Mouse (Mus musculus) ES-CJ7 (cell line): ENCODE results near the gene Amd1.
"Not testable (repeated sequence)": the region's sequence is repeated elsewhere in the genome, so short reads cannot be mapped to it uniquely, and the experiment has no call there.

Experiments
- DNase-seq: peaks from one replicate; pipeline ENCODE4 v3.0.0; 2011; ENCODE audit warnings: low read depth, low spot score

Amd1 gene

DNA sequence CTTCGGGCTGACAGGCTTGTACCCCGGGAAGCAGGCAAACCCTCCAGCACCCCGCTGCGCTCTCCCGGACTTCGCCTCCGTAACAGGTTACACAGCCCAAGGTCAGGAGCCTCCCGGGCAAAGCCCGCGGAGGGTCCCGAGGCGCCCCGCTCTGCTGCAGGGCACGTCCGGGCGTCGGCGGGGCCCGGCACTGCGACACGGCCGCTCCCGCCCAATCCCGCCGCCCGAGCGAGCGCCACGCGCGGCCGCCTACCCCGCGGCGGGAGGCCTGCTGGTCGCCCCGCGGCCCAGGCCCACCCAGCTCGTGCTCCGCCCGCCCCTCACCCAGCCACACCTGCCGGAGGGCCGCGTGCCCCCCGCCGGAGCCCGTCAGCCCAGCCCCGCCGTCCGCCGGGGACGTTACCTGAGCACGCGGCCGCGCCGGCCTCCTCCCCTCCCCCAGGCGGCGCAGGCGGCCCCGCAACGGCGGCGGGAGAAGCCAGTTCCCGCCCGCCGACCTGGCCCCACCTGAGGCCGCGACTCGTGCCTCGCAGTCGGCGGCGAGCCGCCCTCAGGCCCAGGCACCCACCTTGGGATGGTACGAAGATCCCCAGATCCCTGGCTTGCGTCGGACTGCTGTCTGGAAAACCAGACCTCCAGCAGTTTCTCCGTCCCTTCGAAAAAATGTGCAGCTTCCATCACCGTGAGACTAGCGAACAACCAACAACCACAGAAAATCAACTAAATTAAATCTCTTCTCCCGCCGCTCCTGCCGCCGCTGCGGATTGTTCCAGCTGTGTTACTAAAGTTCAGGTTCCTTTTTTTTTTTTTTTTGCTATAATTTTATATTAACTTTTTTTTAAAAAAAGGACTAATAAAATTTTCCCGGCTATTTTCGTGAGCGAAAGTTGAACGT lies 558 bp downstream of the Amd1 start:
- DNase-seq = not testable (repeated sequence)

DNA sequence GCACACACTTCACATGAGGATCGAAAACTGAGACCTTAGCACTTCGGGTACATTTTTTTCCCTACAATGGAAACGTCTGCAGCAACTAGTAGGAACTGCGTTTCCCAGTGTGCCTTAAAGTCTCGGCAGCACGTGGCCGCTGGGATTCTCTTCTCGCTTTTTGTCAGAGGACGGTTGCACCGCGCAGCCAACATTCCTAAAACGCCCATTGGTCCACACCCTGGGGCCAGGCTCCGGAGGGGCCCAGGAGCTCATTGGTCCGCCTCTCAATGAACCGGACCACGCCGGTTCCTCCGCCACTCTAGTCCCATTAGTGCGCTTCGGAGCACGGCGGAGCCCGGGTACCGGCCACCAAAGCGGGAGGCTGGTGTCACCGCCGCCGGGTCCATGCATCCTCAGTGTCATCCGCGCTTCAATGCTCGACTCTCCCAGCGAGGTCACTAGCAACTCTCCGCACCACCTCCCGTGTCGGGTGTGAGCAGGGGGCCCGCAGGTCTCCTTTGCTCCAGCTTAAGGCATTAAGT lies 1.3 kb downstream of the Amd1 start:
- peak; percentile 92 for DNase-seq

DNA sequence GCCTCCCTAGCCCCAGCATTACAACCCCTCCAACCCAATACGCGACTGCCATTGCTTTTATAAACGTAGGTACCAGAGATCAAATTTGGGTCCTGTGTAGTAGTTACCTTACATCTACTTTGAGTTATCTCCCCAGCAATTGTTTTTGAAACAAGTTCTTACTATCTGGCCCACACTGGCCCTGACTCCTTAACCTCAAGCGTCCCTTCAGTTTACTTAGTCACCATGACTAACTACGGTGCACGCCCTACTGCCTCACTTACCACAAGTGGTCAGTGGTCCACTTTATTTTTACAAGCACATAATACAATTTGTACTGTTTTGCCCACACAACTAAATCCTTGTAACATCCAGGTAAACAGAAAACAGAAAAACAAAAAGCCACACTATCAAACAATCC lies 9.3 kb downstream of the Amd1 start:
- no peak for DNase-seq

DNA sequence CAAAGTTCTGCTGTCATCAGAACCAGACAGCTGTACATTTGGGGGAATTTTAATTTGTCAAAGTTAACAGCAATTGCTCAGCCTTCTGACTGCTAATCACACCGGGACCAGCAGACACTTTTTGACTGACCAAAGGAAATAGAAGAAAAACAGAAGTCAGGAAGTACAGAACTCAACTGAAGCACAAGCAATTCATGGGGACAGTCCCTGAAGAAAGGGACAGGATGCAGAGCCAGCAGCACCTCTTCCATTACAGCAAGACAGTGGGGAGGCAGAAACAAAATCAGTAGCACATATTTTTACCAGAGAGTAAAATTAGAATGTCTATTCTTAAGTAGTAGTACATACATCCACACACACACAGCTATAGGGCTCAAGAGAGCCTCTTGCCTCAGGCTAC lies 15.2 kb downstream of the Amd1 start:
- DNase-seq = no peak

DNA sequence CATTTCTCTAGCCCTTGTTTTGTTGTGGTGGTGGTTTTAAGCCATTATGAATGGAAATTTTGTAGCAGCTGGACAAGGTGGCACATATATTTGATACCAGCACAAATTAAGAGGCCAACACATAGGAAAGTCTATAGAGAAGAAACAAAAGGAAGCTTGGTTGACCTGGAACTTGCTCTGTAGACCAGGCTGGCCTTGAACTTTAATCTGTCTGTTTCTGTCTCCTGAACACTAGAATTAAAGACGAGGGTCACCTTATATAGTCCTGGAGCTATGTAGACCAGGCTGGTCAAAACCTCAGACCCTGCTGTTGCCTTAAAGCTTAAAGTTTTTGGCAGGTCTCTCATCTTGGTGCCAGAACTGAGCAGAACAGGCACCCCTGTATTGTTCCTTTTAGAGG lies 16.4 kb downstream of the Amd1 start:
- no peak for DNase-seq

DNA sequence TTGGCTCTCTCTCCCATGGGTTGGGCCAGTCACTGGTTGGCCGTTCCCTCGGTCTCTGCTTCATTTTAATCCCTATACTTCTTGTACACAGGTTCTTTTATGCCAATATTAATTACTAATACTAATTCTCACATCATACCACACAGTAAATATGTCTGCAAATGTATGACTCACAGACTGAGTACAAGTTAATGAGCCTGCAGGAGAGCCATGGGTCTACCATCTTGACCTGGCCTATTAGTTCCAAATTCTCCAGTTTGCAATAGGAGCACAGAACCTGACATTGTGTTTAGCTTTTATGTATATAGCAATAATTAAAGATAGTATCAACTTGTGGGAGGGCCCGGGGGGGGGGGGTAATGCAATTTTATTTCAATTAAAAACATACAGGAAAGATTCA lies 17.0 kb downstream of the Amd1 start:
- no peak for DNase-seq

DNA sequence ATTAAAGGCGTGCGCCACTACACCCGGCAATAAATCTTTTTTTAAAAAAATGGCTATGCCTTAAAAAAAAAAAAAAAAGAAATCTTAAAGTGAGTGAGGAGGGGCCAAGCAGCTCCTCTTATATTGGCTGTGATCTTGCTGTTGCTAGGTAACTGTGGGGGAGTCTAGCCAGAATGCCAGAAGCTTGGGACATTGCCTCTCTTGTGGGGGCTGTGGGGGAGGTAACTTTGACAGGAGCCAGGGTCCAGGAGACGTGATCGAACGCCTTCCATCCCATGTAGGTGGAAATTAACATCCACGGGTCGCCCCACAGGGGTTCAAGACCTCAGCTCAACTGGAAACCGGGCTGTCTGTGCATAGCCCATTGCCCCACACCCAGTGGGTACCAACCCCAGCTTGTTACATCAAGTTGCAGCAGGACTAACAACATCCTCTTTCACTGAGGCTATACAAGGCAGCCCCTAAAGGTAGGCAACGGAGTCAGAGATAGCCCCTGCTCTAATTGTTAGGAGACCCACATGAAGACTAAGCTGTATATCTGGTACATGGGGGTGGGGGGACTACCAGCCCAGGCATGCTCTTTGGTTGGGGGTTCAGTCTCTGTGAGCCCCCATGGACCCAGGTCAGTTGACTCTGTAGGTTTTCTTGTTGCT lies 17.7 kb downstream of the Amd1 start:
- peak; percentile 32 for DNase-seq

DNA sequence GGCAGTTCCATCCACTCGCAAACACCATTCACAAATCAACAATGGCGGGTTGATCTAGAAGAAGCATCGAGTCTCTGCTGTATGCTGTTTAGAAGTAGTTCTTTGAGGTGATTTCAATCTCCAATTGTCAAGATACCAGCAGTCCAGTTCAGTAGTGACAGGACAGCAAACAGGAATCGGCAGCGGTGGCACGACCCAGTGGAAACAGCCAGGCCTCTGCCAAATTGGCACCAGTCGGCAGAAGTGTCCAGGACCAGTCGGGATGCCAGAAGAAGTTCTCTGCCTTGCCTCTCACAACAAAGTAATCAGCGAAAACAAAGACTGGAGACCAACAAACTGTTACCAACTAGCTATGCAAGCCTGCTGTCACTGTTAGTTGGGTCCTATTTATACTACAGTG lies 18.4 kb downstream of the Amd1 start:
- no peak for DNase-seq

DNA sequence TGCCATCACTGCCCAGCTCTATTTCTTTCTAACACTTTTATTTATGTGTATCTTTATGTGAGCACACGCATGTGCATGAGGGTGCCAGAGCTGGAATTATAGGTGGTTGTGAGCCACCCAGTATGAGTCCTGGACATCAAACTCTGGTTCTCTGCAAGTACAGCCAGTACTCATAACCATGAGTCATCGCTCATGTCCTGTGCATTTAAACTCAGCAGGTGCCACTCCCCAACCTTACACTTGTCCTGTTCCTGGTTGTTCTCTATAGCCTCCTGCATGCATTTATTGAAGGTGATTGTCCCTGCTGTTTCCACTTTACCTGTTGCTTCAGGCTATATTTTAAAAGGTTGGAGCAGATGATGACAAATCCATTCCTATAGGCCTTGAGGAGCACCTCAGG lies 20.4 kb downstream of the Amd1 start:
- DNase-seq = no peak

DNA sequence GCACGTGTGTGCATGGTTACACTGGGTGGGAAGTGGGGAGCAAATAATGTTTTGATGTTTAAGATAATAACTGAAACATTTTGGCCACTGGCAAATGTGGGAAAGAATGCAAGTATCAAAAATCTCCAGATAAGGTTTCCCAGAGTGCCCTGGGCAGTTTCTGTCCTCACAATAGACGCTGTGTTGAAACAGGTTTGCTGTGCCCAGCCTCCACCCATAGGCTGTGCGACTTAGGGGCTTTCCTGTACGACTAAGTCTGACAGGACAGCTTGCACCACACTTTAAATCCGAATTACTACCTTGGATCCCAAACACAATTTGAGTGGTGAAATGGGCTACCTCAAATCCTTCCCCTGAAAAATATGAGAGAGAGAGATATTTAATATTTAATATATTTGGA lies 23.7 kb downstream of the Amd1 start:
- DNase-seq = no peak

DNA sequence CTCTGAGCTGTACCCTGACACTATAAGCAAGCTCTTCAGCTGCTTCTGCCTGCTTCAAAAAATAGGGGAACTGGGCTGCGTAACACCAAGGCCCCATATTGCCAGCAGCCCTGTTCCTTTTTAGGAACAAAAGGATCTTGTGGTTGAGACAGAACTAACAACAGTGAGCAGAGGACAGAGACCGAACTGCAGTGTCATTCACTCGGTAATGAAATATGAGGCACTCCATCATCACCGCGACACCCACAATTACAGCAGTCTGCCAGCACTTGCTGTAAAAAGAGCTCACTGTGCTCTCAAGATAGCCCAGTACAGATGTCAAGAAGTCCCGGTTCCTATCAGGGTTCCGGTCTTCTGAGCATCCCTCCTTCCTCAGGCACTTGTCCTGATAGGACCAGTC lies 26.0 kb downstream of the Amd1 start:
- no peak for DNase-seq

DNA sequence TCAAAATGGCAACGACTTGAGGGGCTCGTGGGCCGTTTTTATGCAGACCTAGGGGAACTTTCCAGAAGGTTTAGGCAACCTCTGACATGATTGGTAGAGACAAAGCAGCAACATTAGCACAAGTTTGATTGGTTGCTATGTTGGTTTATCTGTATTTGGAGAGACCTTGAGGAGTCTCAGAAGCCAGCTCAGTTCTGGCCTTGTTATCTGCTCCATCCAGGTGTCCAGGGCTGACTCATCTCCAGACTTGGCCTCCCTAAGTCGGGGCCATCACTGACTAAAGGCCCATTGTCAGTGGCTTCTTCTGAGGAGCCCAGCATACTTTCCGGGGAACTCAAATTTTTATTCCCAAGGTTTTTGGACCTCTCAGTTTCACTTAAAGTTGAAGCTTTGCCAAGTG lies 28.0 kb downstream of the Amd1 start:
- DNase-seq = no peak

DNA sequence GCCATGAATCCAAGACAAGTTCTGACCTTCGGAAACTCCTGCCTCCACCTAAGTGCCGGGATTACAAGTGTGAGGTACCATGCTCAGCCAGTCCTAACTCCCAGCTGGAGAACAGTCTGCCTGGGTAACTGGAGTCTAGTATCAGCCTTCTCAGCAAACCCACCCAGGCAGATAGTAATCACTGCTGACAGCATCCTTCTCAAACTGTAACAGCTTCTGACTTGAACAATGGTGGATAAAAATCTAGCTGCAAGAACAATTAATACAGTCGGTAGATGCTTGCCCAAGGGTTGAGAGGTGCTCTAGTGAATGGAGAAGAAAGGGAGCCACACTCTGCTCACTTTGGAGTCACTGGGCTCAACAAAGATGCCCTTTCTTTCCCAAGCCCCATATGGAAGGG lies 30.8 kb downstream of the Amd1 start:
- DNase-seq = no peak

DNA sequence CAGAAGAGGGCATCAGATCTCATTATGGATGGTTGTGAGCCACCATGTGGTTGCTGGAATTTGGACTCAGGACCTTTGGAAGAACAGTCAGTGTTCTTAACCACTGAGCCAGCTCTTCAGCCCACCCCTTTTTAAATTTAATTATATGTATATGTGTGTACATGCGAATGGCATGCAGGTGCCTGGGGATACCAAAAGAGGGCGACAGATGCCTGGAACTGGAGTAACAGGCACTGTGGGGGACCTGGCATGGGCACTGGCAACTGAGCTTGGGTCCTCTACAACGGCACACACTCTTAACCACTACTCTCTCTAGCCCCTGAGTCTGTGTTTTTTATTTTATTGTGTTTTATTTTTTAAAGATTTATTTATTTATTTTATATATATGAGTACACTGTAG lies 37.1 kb downstream of the Amd1 start:
- DNase-seq = no peak

DNA sequence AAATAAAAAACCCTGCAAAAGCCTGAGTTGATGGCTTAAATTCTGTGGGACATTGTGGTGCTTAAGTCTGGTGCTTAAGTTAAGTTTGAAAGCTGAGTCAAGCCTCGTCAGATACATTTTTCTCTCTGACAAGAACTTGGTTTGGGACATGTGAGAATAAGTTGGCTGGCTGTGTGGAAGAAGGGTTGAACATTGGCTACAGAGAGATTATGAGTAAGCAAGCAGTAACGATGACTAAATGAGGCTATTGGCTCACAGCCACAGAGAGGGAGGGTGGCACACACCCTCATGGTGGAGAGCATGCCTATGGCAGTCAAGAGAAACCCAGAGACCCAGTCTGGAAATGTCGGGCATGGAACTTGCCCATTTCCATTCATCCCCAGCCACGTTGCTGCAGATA lies 38.3 kb downstream of the Amd1 start:
- no peak for DNase-seq

DNA sequence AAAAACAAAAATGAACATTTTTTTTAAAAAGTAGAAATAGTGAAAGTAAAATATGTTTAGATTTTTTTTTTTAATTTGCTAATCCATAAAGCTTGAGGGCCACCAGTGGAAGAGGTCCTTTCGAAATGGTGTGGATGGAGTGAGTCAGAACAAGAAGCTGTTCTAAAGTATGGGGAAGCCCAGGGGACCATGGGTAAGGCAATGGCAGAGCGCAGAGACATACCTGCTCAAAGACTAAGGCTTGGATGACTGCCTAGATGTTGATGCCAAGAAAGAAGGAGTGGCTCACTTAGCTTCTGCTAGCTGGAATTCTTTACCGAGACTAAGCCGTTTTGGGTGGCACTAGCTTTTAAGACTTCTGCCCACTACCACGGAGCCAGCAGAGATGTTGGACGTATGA lies 39.8 kb downstream of the Amd1 start:
- no peak for DNase-seq

DNA sequence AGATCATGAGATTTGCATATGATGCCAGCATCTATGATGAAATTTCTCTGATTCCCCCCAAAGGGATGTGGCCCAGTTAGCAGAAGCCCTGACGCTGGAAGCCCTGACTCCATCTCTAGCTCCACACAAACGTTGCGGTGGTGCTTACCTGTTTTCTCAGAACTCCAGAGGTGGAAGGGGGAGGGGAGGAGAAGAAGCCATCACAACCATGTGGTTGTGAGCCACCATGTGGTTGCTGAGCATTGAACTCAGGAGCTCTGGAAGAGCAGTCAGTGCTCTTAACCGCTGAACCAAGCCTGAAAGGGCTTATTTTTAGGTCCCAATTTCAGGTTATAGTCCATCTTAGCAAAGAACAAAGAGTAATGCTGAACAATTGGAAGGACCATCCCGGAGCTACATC lies 41.7 kb downstream of the Amd1 start:
- peak; percentile 51 for DNase-seq

DNA sequence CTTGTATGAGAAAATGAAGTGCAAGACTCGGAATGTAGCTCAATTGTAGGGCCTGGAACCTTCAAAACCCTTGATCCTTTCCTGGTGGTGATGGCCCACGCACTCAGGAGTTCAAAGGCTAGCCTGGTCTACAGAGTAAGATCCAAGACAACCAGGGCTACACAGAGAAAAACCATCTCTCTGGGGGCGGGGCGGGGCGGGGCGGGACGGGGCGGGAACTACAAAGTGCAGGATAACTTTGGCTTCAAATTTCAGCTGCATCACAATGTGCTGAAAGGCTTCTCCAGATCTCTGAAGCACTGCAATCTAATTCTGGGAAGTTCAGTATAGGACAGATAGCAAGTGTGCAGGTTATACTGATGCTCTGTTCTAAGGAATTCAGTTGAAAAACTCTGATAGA lies 42.4 kb downstream of the Amd1 start:
- peak; percentile 51 for DNase-seq

DNA sequence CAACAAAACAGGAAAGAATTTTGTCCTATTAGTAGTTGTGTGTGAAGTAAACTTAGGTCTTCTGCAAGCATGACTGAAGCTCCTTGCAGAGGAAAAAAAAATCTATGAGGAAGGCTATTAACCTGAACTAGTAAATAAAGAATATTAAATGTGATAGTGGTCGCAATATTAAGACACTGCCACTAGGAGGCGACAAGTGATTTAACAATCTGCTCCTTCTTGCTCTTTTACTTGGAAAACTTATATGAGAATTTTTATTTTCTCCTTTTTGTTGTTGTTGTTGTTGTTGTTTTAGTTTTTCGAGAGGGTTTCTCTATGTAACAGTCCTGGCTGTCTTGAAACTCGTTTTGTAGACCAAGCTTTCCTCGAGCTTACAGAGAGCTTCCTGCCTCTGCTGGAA lies 43.0 kb downstream of the Amd1 start:
- peak; percentile 70 for DNase-seq

DNA sequence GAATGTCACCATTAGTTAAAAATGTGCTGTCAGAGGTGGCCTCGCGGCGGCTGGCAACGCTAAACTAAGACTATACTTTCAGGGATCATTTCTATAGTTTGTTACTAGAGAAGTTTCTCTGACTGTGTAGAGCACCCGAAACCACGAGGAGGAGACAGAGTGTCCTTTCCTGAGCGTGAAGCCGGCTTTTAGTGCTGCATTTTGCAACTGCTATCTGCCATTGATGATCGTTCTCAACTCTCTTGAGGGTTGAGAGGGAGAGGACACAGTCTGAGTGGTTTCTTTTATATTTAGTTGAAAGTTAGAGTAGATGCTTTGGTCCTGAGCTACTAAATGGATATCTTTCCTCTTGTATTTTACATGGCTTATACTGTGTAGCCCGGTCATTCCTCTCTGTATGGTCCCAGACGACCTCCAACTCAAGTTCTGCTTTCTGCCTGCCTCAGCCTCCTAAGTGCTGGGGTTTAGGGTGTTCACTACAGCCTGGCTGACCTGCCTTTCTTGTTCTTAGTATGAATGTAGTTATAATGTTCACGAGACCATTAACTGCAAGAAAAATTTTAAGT lies 43.5 kb downstream of the Amd1 start:
- DNase-seq = peak; percentile 99

DNA sequence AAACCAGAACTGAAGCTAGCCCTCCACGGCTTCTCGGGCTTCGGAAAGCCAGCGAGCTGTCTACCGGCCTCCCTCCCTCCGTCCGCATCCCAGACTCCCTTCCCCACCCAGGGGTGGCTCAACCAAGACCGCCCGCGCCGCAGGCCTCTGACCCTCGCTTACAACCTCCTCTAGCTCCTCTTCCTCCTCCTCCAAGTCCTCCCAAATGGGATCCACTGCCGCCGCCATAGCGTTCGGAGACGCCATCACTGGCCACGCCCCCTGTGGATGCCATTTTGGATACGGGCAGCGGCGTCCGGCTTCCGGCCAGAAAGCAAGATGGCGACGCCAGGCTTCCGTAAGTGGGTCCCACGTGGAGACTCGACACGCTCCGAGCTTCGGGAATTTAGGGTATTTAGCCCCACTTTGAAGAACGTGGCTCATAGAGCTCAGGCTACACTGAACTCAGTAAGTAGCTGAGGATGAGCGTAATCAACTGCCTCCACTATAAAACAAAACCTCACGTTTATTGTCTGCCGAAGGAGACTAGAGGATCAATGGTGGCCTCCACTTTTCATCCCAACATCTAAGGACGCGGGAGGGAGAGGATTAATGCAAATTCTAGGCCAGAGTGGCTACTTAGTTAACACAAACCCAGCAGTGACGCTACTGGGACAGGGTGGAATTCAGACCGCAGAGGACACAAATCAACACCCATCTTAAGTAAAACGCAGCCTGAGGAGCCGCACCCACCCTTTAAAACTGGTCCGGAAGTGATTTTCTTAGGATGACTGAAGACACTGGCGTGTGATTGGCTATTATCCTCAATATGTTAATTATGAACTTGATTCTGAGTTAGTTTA lies 44.4 kb downstream of the Amd1 start, which contains the start of gene Gtf3c6:
Gene Gtf3c6 (minus strand): TSS at position 695 of the 842 bp plus-strand sequence.
- peak; percentile 99 for DNase-seq

DNA sequence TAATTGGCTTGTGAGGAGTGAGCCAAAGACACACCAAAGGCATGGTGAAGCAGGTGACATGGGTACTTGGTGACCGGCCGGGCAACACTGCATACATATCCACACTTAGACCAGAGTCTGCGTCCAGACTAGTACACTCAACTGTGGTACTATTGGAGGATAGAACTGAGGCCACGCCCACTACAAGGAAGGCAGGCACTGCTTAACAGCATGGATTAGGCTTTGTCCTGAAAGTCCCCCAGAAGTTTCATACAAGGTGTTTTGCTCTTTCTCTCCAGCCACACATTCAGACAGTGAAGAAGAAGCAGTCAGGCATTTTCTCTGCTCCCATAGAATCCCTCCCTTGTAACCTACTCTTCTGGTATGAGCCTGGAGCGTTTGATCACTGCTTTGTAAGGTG lies 45.3 kb downstream of the Amd1 start:
- DNase-seq = peak; percentile 91
